Mouse (Mus musculus) left cerebral cortex, postnatal 10 days (tissue): ENCODE results near the gene Arhgap1. TPM values are rescaled to one million over a fixed set of nuclear protein-coding genes. Genes with fewer than 3 reads are reported as not detected.

ENCODE experiments used
- DNase-seq, 2 experiments: peaks; one replicate each; pipeline ENCODE4 v3.0.0; 2021 to 2022; ENCODE audit warnings: low spot score in 2 of 2, mixed read lengths in 1 of 2; ENCODE audit errors: extremely low spot score in 1 of 2
- intact Hi-C: fragments of 180-260 bp; cut with DNase I; formaldehyde crosslinking; loops from one replicate; pipeline ENCODE4 v1.15.1; 2025
- total RNA-seq, 2 experiments: library from RNA; stranded (reverse); gene quantifications; 2 replicates each; pipeline ENCODE4 v1.2.3; 2021

Arhgap1 gene
- total RNA-seq, 2 experiments from 2014 or later = 80.2 to 81.5 TPM

- DNase-seq = no peak
- intact Hi-C loops = loop anchor here (10.0 kb wide), 1 partner anchor 248 kb away; the partner anchor contains the start of gene Chrm4
These were observed 26.8 kb downstream of the Arhgap1 start for GRCm38 (mm10) chr2:91676420-91676819.

- intact Hi-C loops = loop anchor here (10.0 kb wide), 1 partner anchor 248 kb away; the partner anchor contains the start of gene Chrm4
- DNase-seq = no peak
These were observed 27.3 kb downstream of the Arhgap1 start for GRCm38 (mm10) chr2:91676961-91677360.

- intact Hi-C loops = no loop called here
- peak; percentile 47 to 74 for DNase-seq
These were observed 33.2 kb downstream of the Arhgap1 start for GRCm38 (mm10) chr2:91682850-91683249.

- DNase-seq = no peak
- intact Hi-C loops = no loop called here
These were observed 34.3 kb downstream of the Arhgap1 start for GRCm38 (mm10) chr2:91683919-91684318.

GRCm38 (mm10) chr2:91689452-91689851 lies 39.8 kb downstream of the Arhgap1 start:
- no peak for DNase-seq

GRCm38 (mm10) chr2:91695436-91696224 lies 46.0 kb downstream of the Arhgap1 start:
- DNase-seq = peak in 1 of 2 experiments; percentile 24
- intact Hi-C loops = no loop called here

More at GRCm38 (mm10) chr2:91689452-91689851, 39.8 kb downstream of the Arhgap1 start:
- intact Hi-C loops = no loop called here

GRCm38 (mm10) chr2:91696225-91696590 lies 46.5 kb downstream of the Arhgap1 start:
- intact Hi-C loops = no loop called here
- DNase-seq = no peak

GRCm38 (mm10) chr2:91699225-91699624 lies 49.6 kb downstream of the Arhgap1 start:
- intact Hi-C loops = no loop called here
- no peak for DNase-seq

GRCm38 (mm10) chr2:91701366-91701765 lies 51.7 kb downstream of the Arhgap1 start:
- intact Hi-C loops = no loop called here
- no peak for DNase-seq

- intact Hi-C loops = no loop called here
- DNase-seq = no peak
These were observed 56.1 kb downstream of the Arhgap1 start for GRCm38 (mm10) chr2:91705736-91706135.

GRCm38 (mm10) chr2:91706456-91706855 lies 56.8 kb downstream of the Arhgap1 start:
- intact Hi-C loops = no loop called here
- no peak for DNase-seq

- no peak for DNase-seq
- intact Hi-C loops = no loop called here
These were observed 58.7 kb downstream of the Arhgap1 start for GRCm38 (mm10) chr2:91708361-91708760.

- intact Hi-C loops = no loop called here
These were observed 60.9 kb downstream of the Arhgap1 start, which contains the start of the genes Atg13 and Harbi1 for GRCm38 (mm10) chr2:91710272-91711234. TSS of gene Atg13 (minus strand) at chr2:91710576. TSS of gene Harbi1 (plus strand) at chr2:91710852.

GRCm38 (mm10) chr2:91711256-91711925 lies 61.7 kb downstream of the Arhgap1 start:
- no peak for DNase-seq
- intact Hi-C loops = no loop called here

More at GRCm38 (mm10) chr2:91710272-91711234, 60.9 kb downstream of the Arhgap1 start, which contains the start of the genes Atg13 and Harbi1:
- peak; percentile 86 to 96 for DNase-seq

GRCm38 (mm10) chr2:91714921-91715320 lies 65.3 kb downstream of the Arhgap1 start:
- intact Hi-C loops = no loop called here
- no peak for DNase-seq

GRCm38 (mm10) chr2:91718276-91718675 lies 68.6 kb downstream of the Arhgap1 start:
- no peak for DNase-seq
- intact Hi-C loops = no loop called here
